Mouse (Mus musculus): ENCODE results near the gene Ppm1n. TPM values are rescaled to one million over a fixed set of nuclear protein-coding genes. Genes with fewer than 3 reads are reported as not detected.

Ppm1n gene
- total and polyA plus RNA-seq, 3 experiments = not detected

- Histone ChIP-seq H3K27me3 (ENCODE audit: control insufficient read depth in 1 of 2, insufficient read depth in 2 of 2, low read length in 2 of 2) (no peaks in the 10 kb centered on the region), H3K4me3 (ENCODE audit: control insufficient read depth in 1 of 2, insufficient read depth in 1 of 2, low read depth in 2 of 2, low read length in 2 of 2) (no peak overlapping the region), H3K9me3 (replicated peaks; ENCODE audit: insufficient read depth, low read length) (no peaks in the 10 kb centered on the region), H3K36me3 (ENCODE audit: control insufficient read depth in 1 of 2, insufficient read depth in 2 of 2, low read length in 2 of 2) (peaks cover 1 to 6% of the 10 kb centered on the region in 2 experiments; a peak in 3 of 4 replicates), H3K9ac (ENCODE audit: control insufficient read depth, low read depth, low read length, poor library complexity, severe bottlenecking) (no peak overlapping the region), H3K4me1 (ENCODE audit: control insufficient read depth in 1 of 2, insufficient read depth in 2 of 2, low read length in 2 of 2) (peaks cover 4 to 13% of the 10 kb centered on the region in 2 experiments; a peak in 3 of 4 replicates), H3K79me2 (ENCODE audit: control insufficient read depth, insufficient read depth, low read length, poor library complexity) (peaks cover 18% of the 10 kb centered on the region), H3K27ac (ENCODE audit: control insufficient read depth, low read depth, low read length) (peak overlapping the region; percentile 32)
- no peak for TF ChIP-seq UBTF (IDR thresholded peaks at IDR 0.05; ENCODE audit: borderline replicate concordance, insufficient read depth, low read depth, low read length)
- peak; percentile 22; the same call in 1 of the 2 replicates for TF ChIP-seq TAL1 (IDR thresholded peaks at IDR 0.05; ENCODE audit: low read length)
- TF ChIP-seq TCF12 (IDR thresholded peaks at IDR 0.05; ENCODE audit: low read depth, low read length) = peak; percentile 69; the same call in 1 of the 2 replicates
- TF ChIP-seq RAD21 (IDR thresholded peaks at IDR 0.05; ENCODE audit: low read depth, low read length) = no peak
- no peak for TF ChIP-seq POLR2A (IDR thresholded peaks at IDR 0.05; ENCODE audit: control insufficient read depth in 1 of 2, insufficient read depth in 1 of 2, low read depth in 1 of 2, low read length in 2 of 2, poor library complexity in 1 of 2)
- TF ChIP-seq NRF1 (IDR thresholded peaks at IDR 0.05; ENCODE audit: insufficient read depth, low read depth, low read length, poor library complexity, severe bottlenecking) = no peak
- no peak for TF ChIP-seq HCFC1 (IDR thresholded peaks at IDR 0.05; ENCODE audit: low read depth, low read length)
- no peak for TF ChIP-seq MAFK (IDR thresholded peaks at IDR 0.05; ENCODE audit: borderline replicate concordance, low read depth, low read length)
- TF ChIP-seq JUND (IDR thresholded peaks at IDR 0.05; ENCODE audit: low read depth, low read length) = no peak
- TF ChIP-seq ZC3H11A (IDR thresholded peaks at IDR 0.05; ENCODE audit: low read depth, low read length) = no peak
- no peak for TF ChIP-seq TBP (IDR thresholded peaks at IDR 0.05; ENCODE audit: low read depth, low read length)
- no peak for TF ChIP-seq ZMIZ1 (IDR thresholded peaks at IDR 0.05; ENCODE audit: low read depth, low read length)
- no peak for TF ChIP-seq MXI1 (IDR thresholded peaks at IDR 0.05; ENCODE audit: low read depth, low read length)
- peak in 1 of 2 experiments; percentile 45; a peak in 2 of 4 replicates for TF ChIP-seq EP300 (IDR thresholded peaks at IDR 0.05; ENCODE audit: low read depth in 1 of 2, low read length in 2 of 2)
- no peak for DNase-seq (ENCODE audit: low read depth, low spot score)
Measured at GRCm38 (mm10) chr7:19239986-19240385, 39.9 kb downstream of the Ppm1n start.

GRCm38 (mm10) chr7:19239423-19239822, 40.4 kb downstream of the Ppm1n start:
- TF ChIP-seq MEF2A (IDR thresholded peaks at IDR 0.05; ENCODE audit: extremely low read depth, insufficient replicate concordance, low read depth, low read length, poor library complexity, severe bottlenecking) (no peak), MYC (IDR thresholded peaks at IDR 0.05; ENCODE audit: low read depth, low read length) (0 out of 2 replicates have a peak, but pooled peaks have one; percentile 38), UBTF (IDR thresholded peaks at IDR 0.05; ENCODE audit: borderline replicate concordance, insufficient read depth, low read depth, low read length) (no peak), POLR2A (IDR thresholded peaks at IDR 0.05; ENCODE audit: control insufficient read depth in 1 of 2, insufficient read depth in 1 of 2, low read depth in 1 of 2, low read length in 2 of 2, poor library complexity in 1 of 2) (no peak), KAT2A (conservative IDR thresholded peaks at IDR 0.05; ENCODE audit: low read depth, low read length) (no peak), TBP (IDR thresholded peaks at IDR 0.05; ENCODE audit: low read depth, low read length) (no peak), RAD21 (IDR thresholded peaks at IDR 0.05; ENCODE audit: low read depth, low read length) (peak; percentile 76), SIN3A (IDR thresholded peaks at IDR 0.05; ENCODE audit: low read length) (peak; percentile 76), CTCF (IDR thresholded peaks at IDR 0.05 in 2 of 3, conservative IDR thresholded peaks at IDR 0.05 in 1 of 3; ENCODE audit: control insufficient read depth in 1 of 3, insufficient read depth in 1 of 3, low read depth in 2 of 3, low read length in 3 of 3, poor library complexity in 1 of 3, severe bottlenecking in 1 of 3) (peak; percentile 92 to 100 (median 97)), MXI1 (IDR thresholded peaks at IDR 0.05; ENCODE audit: low read depth, low read length) (peak; percentile 68; the same call in 1 of the 2 replicates), ZMIZ1 (IDR thresholded peaks at IDR 0.05; ENCODE audit: low read depth, low read length) (no peak), ZC3H11A (IDR thresholded peaks at IDR 0.05; ENCODE audit: low read depth, low read length) (peak; percentile 89), SMC3 (IDR thresholded peaks at IDR 0.05; ENCODE audit: low read depth, low read length) (peak; percentile 98)
- peaks cover 0 to 8% of the 10 kb centered on the region in 2 experiments; a peak in 3 of 4 replicates for H3K36me3 ChIP-seq (ENCODE audit: control insufficient read depth in 1 of 2, insufficient read depth in 2 of 2, low read length in 2 of 2)
- H3K79me2 ChIP-seq (ENCODE audit: control insufficient read depth, insufficient read depth, low read length, poor library complexity) = peaks cover 20% of the 10 kb centered on the region
- H3K4me1 ChIP-seq (ENCODE audit: control insufficient read depth in 1 of 2, insufficient read depth in 2 of 2, low read length in 2 of 2) = peaks cover 4 to 16% of the 10 kb centered on the region in 2 experiments; a peak in 3 of 4 replicates
- DNase-seq (ENCODE audit: low read depth, low spot score) = peak; percentile 91
- H3K4me3 ChIP-seq (ENCODE audit: control insufficient read depth in 1 of 2, insufficient read depth in 1 of 2, low read depth in 2 of 2, low read length in 2 of 2) = no peak overlapping the region
- H3K9ac ChIP-seq (ENCODE audit: control insufficient read depth, low read depth, low read length, poor library complexity, severe bottlenecking) = no peak overlapping the region
- no peaks in the 10 kb centered on the region for H3K9me3 ChIP-seq (replicated peaks; ENCODE audit: insufficient read depth, low read length)
- H3K27me3 ChIP-seq (ENCODE audit: control insufficient read depth in 1 of 2, insufficient read depth in 2 of 2, low read length in 2 of 2) = no peaks in the 10 kb centered on the region
- peak overlapping the region; percentile 32 for H3K27ac ChIP-seq (ENCODE audit: control insufficient read depth, low read depth, low read length)

Data from MEL (cell line).